Mouse (Mus musculus): ENCODE results near the gene Defb30.

GRCm38 (mm10) chr14:62998977-62999376 is 50.8 kb downstream of the Defb30 start:
- TF ChIP-seq CTCF (IDR thresholded peaks at IDR 0.05; ENCODE audit: low read depth) (no peak), EP300 (IDR thresholded peaks at IDR 0.05; ENCODE audit: low read depth) (no peak)
